Mouse (Mus musculus): Measurements from ENCODE around the gene Cox20. TPM values are rescaled to one million over a fixed set of nuclear protein-coding genes. Genes with fewer than 3 reads are reported as not detected.
"Not testable (repeated sequence)": the region's sequence is repeated elsewhere in the genome, so short reads cannot be mapped to it uniquely, and the experiment has no call there.

Cox20 gene
- polyA plus RNA-seq, 1 experiment from 2014 or later, result 110 TPM

GRCm38 (mm10) chr1:178287601-178288176 is 31.2 kb upstream of the Cox20 start:
- no peak overlapping the region for H3K4me3 ChIP-seq (ENCODE audit: low read depth, low read length)
- no peak overlapping the region for H3K9ac ChIP-seq (ENCODE audit: low read length)
- no peaks in the 10 kb centered on the region for H3K9me3 ChIP-seq (ENCODE audit: control insufficient read depth, low read length)
- H3K4me2 ChIP-seq (ENCODE audit: low read depth, severe bottlenecking), result no peak overlapping the region
- no peaks in the 10 kb centered on the region for H3K4me1 ChIP-seq (ENCODE audit: control insufficient read depth, insufficient read depth, low read length)
- no peak for DNase-seq (ENCODE audit: low spot score)
- ATAC-seq (ENCODE audit: insufficient number of reproducible peaks, low FRiP score, low TSS enrichment, low read depth), result no peak
- no peaks in the 10 kb centered on the region for H3K36me3 ChIP-seq (ENCODE audit: control insufficient read depth, insufficient read depth, low read length)
- 63% methylated on average over 8 of the region's 8 CpGs for WGBS
- H3K27me3 ChIP-seq (ENCODE audit: control insufficient read depth, insufficient read depth, low read length), result no peaks in the 10 kb centered on the region
- no peak overlapping the region for H3K27ac ChIP-seq (replicated peaks; ENCODE audit: low read depth, low read length)

DNA sequence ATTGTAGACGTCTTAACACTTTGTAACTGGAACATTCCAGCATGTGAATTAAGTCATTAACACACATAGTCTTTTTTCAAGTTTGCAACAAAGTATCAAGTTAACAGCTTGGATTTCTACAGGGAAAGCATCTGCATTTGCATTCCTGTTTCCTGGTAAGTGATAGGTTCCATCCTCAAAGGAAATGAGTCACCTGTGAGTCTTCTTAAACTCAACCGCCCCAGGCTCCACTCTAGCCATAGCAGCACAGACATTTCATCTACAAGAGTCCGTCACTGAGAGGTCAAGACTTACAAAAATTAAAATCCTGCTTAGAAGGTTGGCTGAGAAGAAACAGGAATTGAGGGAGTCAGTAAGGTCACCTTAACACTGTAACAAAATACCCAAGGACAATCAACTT is 27.2 kb upstream of the Cox20 start:
- DNase-seq (ENCODE audit: low spot score) (no peak), ATAC-seq (ENCODE audit: insufficient number of reproducible peaks, low FRiP score, low TSS enrichment, low read depth) (no peak)
- Histone ChIP-seq H3K4me1 (ENCODE audit: control insufficient read depth, insufficient read depth, low read length) (no peaks in the 10 kb centered on the region), H3K36me3 (ENCODE audit: control insufficient read depth, insufficient read depth, low read length) (no peaks in the 10 kb centered on the region), H3K27ac (replicated peaks; ENCODE audit: low read depth, low read length) (no peak overlapping the region), H3K27me3 (ENCODE audit: control insufficient read depth, insufficient read depth, low read length) (no peaks in the 10 kb centered on the region), H3K4me2 (ENCODE audit: low read depth, severe bottlenecking) (no peak overlapping the region), H3K9me3 (ENCODE audit: control insufficient read depth, low read length) (no peaks in the 10 kb centered on the region), H3K9ac (ENCODE audit: low read length) (no peak overlapping the region), H3K4me3 (ENCODE audit: low read depth, low read length) (no peak overlapping the region)
- 77% methylated on average over 3 of the region's 3 CpGs for WGBS

- DNase-seq (ENCODE audit: low spot score) (no peak), ATAC-seq (ENCODE audit: insufficient number of reproducible peaks, low FRiP score, low TSS enrichment, low read depth) (no peak)
- no peak overlapping the region for H3K4me2 ChIP-seq (ENCODE audit: low read depth, severe bottlenecking)
- no peaks in the 10 kb centered on the region for H3K9me3 ChIP-seq (ENCODE audit: control insufficient read depth, low read length)
- H3K36me3 ChIP-seq (ENCODE audit: control insufficient read depth, insufficient read depth, low read length), result no peaks in the 10 kb centered on the region
- H3K27me3 ChIP-seq (ENCODE audit: control insufficient read depth, insufficient read depth, low read length), result no peaks in the 10 kb centered on the region
- H3K4me3 ChIP-seq (ENCODE audit: low read depth, low read length), result no peak overlapping the region
- no peak overlapping the region for H3K27ac ChIP-seq (replicated peaks; ENCODE audit: low read depth, low read length)
- WGBS, result 91% methylated on average over 1 of the region's 1 CpGs
- no peaks in the 10 kb centered on the region for H3K4me1 ChIP-seq (ENCODE audit: control insufficient read depth, insufficient read depth, low read length)
- H3K9ac ChIP-seq (ENCODE audit: low read length), result no peak overlapping the region
Observed at GRCm38 (mm10) chr1:178294051-178294450, 24.9 kb upstream of the Cox20 start.

- H3K36me3 ChIP-seq (ENCODE audit: control insufficient read depth, insufficient read depth, low read length); H3K4me1 ChIP-seq (ENCODE audit: control insufficient read depth, insufficient read depth, low read length); H3K9me3 ChIP-seq (ENCODE audit: control insufficient read depth, low read length); DNase-seq (ENCODE audit: low spot score); H3K27me3 ChIP-seq (ENCODE audit: control insufficient read depth, insufficient read depth, low read length); H3K9ac ChIP-seq (ENCODE audit: low read length); H3K4me2 ChIP-seq (ENCODE audit: low read depth, severe bottlenecking); ATAC-seq (ENCODE audit: insufficient number of reproducible peaks, low FRiP score, low TSS enrichment, low read depth); H3K4me3 ChIP-seq (ENCODE audit: low read depth, low read length); H3K27ac ChIP-seq (replicated peaks; ENCODE audit: low read depth, low read length): not testable (repeated sequence)
- 92% methylated on average over 2 of the region's 2 CpGs for WGBS
Observed at GRCm38 (mm10) chr1:178301261-178301660, 17.7 kb upstream of the Cox20 start.

DNA sequence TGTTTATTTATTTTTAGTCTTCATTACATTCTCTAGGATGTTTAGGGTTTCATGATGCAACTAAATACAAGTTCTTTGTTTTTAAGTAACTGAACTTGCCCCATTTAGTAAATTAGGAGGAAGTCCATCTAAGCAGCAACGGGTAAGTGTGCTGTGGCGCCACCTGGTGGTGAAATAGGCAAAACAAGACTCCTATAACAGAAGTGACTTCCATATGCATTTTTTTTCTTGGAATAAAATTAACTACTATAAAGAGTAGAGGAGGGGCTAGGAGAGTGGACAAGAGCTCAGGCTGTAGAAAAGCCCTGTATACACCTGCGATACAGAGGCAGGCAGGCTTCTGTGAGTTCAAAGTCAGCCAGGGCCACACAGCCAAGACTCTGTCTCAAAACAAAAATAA is 15.5 kb upstream of the Cox20 start:
- H3K27ac ChIP-seq (replicated peaks; ENCODE audit: low read depth, low read length), result no peak overlapping the region
- H3K9ac ChIP-seq (ENCODE audit: low read length), result no peak overlapping the region
- no peaks in the 10 kb centered on the region for H3K27me3 ChIP-seq (ENCODE audit: control insufficient read depth, insufficient read depth, low read length)
- H3K36me3 ChIP-seq (ENCODE audit: control insufficient read depth, insufficient read depth, low read length), result no peaks in the 10 kb centered on the region
- no peak overlapping the region for H3K4me3 ChIP-seq (ENCODE audit: low read depth, low read length)
- no peak overlapping the region for H3K4me2 ChIP-seq (ENCODE audit: low read depth, severe bottlenecking)
- no peaks in the 10 kb centered on the region for H3K9me3 ChIP-seq (ENCODE audit: control insufficient read depth, low read length)
- WGBS, result 28% methylated on average over 3 of the region's 3 CpGs
- no peaks in the 10 kb centered on the region for H3K4me1 ChIP-seq (ENCODE audit: control insufficient read depth, insufficient read depth, low read length)
- DNase-seq (ENCODE audit: low spot score) (peak; percentile 83), ATAC-seq (ENCODE audit: insufficient number of reproducible peaks, low FRiP score, low TSS enrichment, low read depth) (no peak)

- DNase-seq (ENCODE audit: low spot score), result no peak
- WGBS, result 66% methylated on average over 2 of the region's 2 CpGs
Observed at GRCm38 (mm10) chr1:178309487-178309886, 9.4 kb upstream of the Cox20 start.

GRCm38 (mm10) chr1:178310128-178310527 is 8.8 kb upstream of the Cox20 start:
- H3K27ac ChIP-seq (replicated peaks; ENCODE audit: low read depth, low read length), result no peak overlapping the region
- no peak overlapping the region for H3K4me3 ChIP-seq (ENCODE audit: low read depth, low read length)
- H3K9me3 ChIP-seq (ENCODE audit: control insufficient read depth, low read length), result no peaks in the 10 kb centered on the region
- H3K4me2 ChIP-seq (ENCODE audit: low read depth, severe bottlenecking), result no peak overlapping the region
- no peaks in the 10 kb centered on the region for H3K36me3 ChIP-seq (ENCODE audit: control insufficient read depth, insufficient read depth, low read length)
- DNase-seq (ENCODE audit: low spot score) (no peak), ATAC-seq (ENCODE audit: insufficient number of reproducible peaks, low FRiP score, low TSS enrichment, low read depth) (no peak)
- no peak overlapping the region for H3K9ac ChIP-seq (ENCODE audit: low read length)
- 59% methylated on average over 1 of the region's 1 CpGs for WGBS
- H3K4me1 ChIP-seq (ENCODE audit: control insufficient read depth, insufficient read depth, low read length), result no peaks in the 10 kb centered on the region
- H3K27me3 ChIP-seq (ENCODE audit: control insufficient read depth, insufficient read depth, low read length), result no peaks in the 10 kb centered on the region

More at GRCm38 (mm10) chr1:178309487-178309886, 9.4 kb upstream of the Cox20 start:
- ATAC-seq (ENCODE audit: insufficient number of reproducible peaks, low FRiP score, low TSS enrichment, low read depth), result no peak
- H3K27me3 ChIP-seq (ENCODE audit: control insufficient read depth, insufficient read depth, low read length), result no peaks in the 10 kb centered on the region
- H3K9me3 ChIP-seq (ENCODE audit: control insufficient read depth, low read length), result no peaks in the 10 kb centered on the region
- H3K4me2 ChIP-seq (ENCODE audit: low read depth, severe bottlenecking), result no peak overlapping the region
- H3K27ac ChIP-seq (replicated peaks; ENCODE audit: low read depth, low read length), result no peak overlapping the region
- H3K4me3 ChIP-seq (ENCODE audit: low read depth, low read length), result no peak overlapping the region
- no peak overlapping the region for H3K9ac ChIP-seq (ENCODE audit: low read length)
- H3K36me3 ChIP-seq (ENCODE audit: control insufficient read depth, insufficient read depth, low read length), result no peaks in the 10 kb centered on the region
- no peaks in the 10 kb centered on the region for H3K4me1 ChIP-seq (ENCODE audit: control insufficient read depth, insufficient read depth, low read length)

DNA sequence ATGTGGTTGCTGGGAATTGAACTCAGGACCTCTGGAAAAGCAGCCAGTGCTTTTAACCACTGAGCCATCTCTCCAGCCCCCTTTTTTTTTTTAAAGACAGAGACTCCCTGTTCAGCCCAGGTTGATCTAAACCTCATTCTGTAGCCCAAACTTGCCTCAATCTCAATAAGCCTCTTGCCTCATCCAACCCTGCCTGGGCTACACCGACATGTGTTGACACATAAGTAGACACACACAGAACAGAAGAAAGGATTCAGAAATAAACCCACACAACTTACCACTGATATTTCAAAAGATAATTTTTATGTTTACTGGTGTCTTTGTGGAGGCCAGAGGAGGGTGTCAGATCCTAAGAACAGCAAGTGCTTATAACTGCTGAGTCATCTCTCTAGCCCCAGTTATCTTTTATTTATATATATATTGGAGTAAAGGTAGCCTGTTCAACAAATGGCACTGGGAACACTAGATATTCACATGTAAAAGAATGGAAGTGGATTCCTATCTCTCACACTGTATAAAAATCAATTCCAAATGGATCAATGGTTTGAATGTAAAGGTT is 5.8 kb upstream of the Cox20 start:
- DNase-seq (ENCODE audit: low spot score), result no peak
- no peaks in the 10 kb centered on the region for H3K36me3 ChIP-seq (ENCODE audit: control insufficient read depth, insufficient read depth, low read length)
- 96% methylated on average over 1 of the region's 1 CpGs for WGBS
- no peak overlapping the region for H3K27ac ChIP-seq (replicated peaks; ENCODE audit: low read depth, low read length)
- H3K4me1 ChIP-seq (ENCODE audit: control insufficient read depth, insufficient read depth, low read length), result no peaks in the 10 kb centered on the region
- H3K4me2 ChIP-seq (ENCODE audit: low read depth, severe bottlenecking), result no peak overlapping the region
- H3K4me3 ChIP-seq (ENCODE audit: low read depth, low read length), result no peak overlapping the region
- no peaks in the 10 kb centered on the region for H3K27me3 ChIP-seq (ENCODE audit: control insufficient read depth, insufficient read depth, low read length)
- no peak overlapping the region for H3K9ac ChIP-seq (ENCODE audit: low read length)
- no peak for ATAC-seq (ENCODE audit: insufficient number of reproducible peaks, low FRiP score, low TSS enrichment, low read depth)
- H3K9me3 ChIP-seq (ENCODE audit: control insufficient read depth, low read length), result no peaks in the 10 kb centered on the region

GRCm38 (mm10) chr1:178314236-178314635 is 4.7 kb upstream of the Cox20 start:
- Histone ChIP-seq H3K9me3 (ENCODE audit: control insufficient read depth, low read length) (no peaks in the 10 kb centered on the region), H3K4me3 (ENCODE audit: low read depth, low read length) (no peak overlapping the region), H3K27ac (replicated peaks; ENCODE audit: low read depth, low read length) (no peak overlapping the region), H3K9ac (ENCODE audit: low read length) (no peak overlapping the region), H3K27me3 (ENCODE audit: control insufficient read depth, insufficient read depth, low read length) (no peaks in the 10 kb centered on the region), H3K4me2 (ENCODE audit: low read depth, severe bottlenecking) (no peak overlapping the region), H3K36me3 (ENCODE audit: control insufficient read depth, insufficient read depth, low read length) (no peaks in the 10 kb centered on the region), H3K4me1 (ENCODE audit: control insufficient read depth, insufficient read depth, low read length) (no peaks in the 10 kb centered on the region)
- DNase-seq (ENCODE audit: low spot score) (no peak), ATAC-seq (ENCODE audit: insufficient number of reproducible peaks, low FRiP score, low TSS enrichment, low read depth) (no peak)
- WGBS, result 91% methylated on average over 2 of the region's 2 CpGs

All from limb, embryonic 11.5 days (tissue).